Mouse (Mus musculus) heart, adult 11 months (tissue): ENCODE measurements around the gene Morc4.

Experiments
- DNase-seq: peaks from one replicate; pipeline ENCODE4 v3.0.0; 2022

Gene Morc4

DNA sequence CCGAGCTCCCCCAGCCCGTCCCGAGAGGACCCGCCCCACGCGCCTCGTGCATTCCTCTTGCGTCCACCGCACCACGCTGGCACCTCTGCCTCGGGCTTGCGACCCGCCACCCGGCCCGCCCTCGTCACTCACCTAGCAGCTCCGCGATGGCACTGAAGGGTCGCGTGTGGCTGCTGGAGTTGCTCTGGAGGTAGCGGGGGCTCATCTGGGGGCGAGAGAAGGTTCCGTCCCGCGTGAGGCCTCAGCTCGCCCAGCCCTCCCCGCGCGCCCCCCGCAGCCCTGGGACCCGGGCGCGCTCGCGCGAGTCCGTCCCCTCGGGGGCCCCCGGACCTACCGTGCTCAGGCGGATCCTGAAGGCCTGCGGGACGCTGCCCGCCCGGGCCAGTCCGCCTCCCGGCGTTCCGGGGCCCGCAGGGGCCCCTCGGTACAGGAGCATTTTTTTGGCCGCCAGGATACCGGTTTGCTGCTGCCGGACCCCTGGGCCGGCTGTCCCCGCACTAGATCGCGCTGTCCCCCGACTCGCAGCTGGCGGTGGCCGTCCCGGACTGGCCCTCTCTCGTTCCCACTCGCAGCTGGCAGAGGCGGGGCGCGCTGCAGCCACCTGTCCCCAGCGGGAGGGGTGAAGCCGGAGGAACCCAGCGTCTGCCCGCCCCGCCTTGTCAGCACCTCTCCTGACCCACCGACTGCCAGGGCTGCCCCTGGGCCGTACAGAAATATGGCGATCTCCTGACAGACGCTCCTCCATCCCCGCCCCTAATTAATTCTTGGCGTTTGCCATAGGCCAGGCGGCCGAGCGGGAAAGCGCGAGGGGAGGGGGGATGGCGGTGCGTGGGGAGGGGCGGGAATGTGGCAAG lies at the start of gene Morc4:
TSS of gene Morc4 (minus strand) at position 740 of the 854 bp plus-strand sequence.
- peak; percentile 98 for DNase-seq

DNA sequence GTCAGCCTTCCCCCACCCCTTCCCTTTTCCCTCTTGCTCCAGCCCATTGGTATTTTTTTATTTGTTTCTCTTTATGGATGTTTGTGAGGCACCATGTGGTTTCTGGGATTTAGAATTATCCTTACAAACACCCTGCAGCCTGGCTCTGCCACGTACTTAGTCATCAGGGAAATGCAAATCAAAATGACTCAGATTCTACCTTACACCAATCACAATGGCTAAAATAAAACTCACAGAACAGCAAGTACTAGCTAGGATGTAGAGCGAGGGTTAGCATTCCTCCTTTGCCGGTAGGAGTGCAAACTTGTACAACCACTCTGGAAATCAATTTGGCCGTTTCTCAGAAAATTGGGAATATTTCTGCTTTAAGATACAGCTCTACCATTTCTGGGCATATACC lies 49.1 kb upstream of the Morc4 start:
- no peak for DNase-seq

DNA sequence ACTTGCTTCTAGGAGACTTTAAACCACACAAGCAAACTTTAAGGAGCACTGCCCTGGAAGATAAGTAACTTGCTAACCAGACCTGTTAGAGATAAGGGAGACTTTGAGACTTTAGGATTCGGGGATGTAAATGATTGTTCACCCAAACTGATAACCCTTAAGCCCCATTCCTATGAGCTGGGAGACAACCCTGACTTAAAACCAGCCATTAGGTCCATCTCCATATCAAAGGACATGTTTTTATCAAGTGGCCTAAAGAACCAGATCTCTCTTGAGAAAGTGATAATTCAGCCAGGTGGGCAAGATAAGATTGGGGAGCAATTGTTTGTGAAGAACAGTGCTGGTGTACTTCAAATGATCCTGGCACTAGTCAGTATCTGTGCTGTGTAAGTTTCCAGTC lies 19.9 kb upstream of the Morc4 start:
- no peak for DNase-seq

DNA sequence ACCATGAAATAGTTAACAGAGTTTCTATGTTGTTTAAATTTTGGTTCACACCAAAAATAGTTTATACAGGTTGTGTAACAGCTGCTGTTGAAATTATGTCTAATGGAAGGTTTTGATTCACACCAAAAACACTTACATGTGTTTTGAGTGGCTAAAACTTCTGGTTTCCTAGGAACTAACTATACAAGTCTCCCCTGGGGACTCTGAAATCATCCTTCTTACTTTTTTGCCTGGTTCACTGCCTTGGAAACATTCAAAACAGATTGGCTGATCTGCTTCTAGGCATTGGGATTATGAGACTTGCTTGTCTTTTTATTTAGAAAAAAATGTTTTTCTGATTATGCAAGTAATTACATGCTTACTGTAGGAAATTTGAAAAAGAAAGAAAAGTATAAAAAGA lies 11.7 kb upstream of the Morc4 start:
- DNase-seq, result no peak

DNA sequence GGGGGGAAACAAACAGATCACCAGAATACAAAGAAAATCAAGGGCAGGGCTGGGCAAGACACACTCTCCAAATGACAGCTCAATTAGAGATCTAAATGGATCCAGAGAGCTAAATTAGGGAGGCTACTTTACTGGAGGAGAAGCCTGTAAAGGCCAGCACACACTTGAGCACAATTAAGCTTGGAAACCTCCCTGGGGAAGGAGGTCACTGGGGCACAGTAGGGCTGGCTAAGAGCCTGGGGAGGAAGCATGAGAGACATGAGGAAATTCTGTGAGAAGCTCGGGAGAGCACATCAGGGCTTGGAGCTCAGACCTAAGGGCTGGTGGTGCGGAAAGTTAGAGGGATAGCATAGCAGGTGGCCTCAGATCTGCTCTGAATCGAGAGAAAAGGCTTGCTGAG lies 6.5 kb upstream of the Morc4 start:
- DNase-seq, result peak; percentile 88

DNA sequence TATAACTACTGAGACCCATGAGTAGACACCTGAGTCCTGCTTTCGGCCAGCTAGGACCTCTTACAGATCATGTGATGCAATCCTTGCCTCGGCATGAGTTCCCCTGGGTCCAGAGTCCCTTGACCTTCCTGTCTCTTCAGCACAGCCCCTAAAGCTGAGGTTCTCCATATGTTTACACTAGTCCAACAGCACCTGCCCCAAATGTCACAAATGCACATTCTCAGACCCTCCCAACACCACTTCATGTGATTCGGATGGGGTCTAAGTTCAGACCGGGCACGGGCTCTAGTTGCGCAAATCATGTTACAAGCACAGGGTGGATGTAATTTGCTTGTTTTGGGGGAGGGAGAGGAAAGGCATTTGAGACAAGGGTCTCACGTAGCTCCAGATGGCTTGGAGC lies 5.6 kb upstream of the Morc4 start:
- DNase-seq, result no peak

DNA sequence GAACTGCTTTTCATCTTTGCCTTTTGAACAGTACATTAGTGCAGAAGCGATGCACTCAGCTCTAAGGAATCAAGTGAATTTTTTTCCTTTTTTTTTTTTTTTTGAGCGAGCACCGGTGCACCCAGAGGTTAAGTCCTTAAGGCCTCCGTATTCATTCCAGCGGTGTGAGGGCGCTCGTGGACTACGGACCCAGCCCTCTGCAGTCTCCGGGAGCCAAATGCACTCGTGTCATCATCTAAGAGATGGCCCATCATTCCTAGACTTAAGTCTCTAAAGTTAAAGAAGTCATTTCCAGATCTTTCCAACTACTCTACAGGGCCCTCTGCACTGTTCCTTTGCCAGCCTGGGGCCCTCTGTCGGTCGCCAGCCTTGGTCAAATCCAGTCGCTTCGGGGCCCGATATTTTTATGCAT lies 1.2 kb downstream of the Morc4 start:
- DNase-seq, result peak; percentile 88

DNA sequence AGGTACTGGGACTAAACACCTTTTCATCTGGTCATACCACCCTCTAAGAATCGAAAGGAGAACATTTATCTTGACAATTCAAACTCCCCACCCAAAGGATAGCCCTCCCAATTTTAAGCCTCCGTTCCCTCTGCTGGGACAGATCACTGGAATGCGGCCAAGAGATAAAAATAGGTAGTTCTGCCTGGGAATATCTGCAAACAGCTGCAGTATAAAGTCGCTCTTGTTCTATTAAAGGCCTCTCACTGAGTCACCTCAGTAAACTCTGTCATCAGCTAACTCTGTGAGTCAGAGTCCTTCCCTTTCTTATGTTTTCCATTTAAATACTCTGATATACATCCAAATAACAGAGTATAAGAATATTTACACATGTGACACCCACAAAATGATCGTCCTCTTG lies 12.1 kb downstream of the Morc4 start:
- no peak for DNase-seq

DNA sequence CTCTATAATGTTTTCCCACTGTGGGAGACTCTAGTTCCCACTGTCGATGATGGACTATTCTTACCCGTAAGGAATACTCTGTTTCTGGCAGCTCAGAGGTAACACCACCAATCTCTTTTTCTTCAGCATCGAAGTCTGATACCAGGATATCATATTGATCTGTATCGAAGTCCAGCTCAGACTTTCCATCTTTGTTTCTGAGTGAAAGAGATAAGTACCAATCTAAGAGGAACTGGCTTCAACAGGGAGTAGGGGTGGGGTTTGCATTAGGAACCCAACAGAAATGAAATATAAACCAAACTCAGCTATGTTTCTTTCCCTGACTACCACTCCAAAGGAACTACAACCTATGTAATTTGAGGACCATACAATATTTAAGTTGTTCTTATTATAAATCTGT lies 16.7 kb downstream of the Morc4 start:
- no peak for DNase-seq

DNA sequence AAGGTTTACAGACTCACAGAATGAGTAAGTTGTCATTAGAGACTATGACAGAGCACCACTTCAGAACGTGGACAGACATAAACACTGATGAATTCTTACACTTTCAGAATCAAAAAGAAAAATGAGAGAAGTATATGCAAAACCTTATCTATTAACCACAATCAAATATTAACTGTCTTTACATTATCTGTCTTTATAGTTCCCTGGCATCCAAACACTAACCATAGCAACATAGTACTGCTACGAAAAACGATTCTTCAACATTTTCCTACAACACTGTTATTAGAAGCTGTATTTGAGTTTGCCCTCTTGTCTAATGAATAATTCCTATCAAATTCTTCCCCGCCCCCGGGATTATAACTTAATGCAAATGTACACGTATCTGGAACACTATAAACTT lies 30.4 kb downstream of the Morc4 start:
- no peak for DNase-seq

DNA sequence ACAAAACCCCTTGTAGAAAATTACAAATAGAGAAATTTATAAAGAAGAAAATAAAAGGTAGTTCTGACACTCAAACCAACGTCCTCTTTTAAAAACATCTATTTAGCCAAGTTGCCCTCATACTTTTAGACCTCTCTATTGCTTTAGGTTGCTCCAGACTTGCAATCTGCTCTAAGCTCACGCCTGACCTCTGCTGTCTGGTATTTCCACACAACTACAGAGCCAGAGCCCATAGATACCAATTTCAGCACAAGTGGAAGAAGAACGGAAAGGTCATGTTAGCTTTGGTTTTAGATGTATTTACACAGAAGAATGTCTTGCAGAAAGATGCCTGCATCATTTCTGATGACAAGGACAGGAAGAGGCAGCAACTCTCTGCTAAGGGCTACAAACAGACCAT lies 32.4 kb downstream of the Morc4 start:
- DNase-seq, result no peak

DNA sequence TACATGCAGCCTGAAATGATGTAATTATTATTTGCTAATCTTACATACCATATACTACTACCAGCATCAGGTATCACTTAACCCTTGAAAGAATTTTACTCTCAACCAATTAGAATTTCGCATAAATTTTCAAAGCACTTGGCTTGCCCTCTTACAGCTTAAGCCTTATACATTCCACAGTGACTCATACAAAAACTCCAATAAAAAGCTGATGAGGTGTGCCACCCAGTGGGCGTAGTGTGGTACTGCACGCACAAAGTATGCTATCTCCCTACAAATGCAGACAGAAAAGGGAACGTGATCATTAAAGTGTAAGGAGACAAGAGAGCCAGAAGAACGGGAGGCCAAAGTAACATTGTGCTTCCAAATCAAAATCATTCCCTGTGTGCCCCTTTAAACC lies 39.0 kb downstream of the Morc4 start:
- no peak for DNase-seq

DNA sequence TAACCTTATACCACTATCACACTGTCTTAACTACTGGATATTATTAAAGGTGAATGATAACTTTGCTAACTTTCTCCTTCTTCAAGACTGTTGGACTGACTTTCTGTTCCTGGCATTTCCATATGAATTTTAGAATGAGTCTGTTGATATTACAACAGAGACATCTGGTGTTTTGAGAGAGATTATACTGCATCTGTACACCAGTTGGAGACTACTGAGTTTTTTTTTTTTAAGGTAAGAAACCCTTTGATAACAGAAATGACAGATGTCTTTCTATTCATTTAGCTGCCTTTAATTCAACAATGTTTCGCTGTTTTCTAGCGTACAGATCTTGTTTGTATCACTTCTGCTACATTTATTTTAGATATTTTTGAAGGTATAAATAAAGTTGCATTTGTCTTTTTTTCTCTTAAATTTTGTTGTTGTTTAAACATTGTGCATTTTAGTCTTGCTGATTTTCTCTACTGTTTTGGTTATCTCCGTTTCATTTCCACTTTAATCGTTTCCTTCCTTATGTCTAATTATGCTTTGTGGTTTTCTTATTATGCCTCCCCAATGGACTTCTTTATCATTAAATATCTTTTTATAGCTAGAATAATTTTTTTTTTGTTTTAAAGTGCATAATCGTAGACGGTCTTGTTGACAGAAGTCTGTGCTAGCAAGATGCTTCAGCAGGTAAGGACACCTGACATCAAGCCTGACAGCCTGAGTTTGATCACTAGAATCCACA lies 42.9 kb downstream of the Morc4 start:
- no peak for DNase-seq

DNA sequence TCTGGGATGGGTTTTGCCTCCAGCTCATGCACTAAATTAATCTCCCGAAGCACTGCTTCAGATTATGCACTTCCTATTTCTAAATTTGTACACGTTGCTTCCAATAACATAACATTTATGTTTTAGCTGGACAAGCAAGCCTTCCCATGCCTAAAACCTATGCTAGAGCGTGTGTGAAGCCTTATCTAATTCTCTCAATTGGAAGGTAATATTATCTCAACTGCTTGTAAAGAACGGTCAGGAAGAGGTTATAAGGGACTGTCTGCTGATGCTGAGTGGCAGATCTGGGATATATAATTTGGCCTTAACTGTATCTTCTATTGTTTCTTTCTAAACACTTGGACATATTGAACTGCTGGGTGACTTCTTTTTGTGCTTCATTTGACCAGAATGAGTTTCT lies 44.6 kb downstream of the Morc4 start:
- no peak for DNase-seq

DNA sequence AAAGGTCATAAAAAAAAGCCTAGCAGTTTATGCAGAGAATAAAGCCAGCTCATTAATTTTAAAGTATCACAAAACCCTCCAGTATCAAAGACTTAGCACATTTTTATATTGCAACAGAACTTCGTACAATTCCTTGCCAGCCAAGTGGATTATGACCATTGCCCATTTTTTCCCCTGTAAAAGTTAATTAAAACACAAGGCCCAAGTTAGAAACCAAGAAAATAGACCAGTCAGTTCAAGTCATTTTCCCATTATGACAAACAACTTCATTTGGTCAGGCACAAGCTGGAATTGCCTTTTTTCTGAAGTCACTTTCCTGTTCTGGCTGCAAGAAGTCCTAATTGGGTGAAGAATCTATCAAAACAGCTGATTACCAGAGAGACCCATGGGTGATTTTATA lies 46.1 kb downstream of the Morc4 start:
- no peak for DNase-seq

DNA sequence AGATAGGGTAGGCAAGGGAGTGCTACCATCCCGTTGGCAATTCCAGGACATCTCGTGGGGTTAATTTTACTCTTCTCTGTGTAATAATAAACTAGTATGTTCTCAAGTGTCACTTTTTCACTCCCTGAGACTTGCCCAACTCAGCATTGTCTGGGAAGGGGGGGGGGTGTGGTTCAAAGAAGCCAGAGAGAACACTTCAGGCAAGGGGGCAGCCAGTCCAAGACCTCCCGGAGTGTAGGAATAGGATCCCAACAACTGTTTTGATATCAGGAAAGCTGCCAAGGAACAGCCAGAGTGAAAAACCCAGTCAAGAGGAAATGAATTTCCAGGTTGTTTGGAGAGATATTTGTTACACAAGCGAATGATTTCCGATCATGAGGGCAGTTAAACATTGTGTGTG lies 56.3 kb downstream of the Morc4 start:
- no peak for DNase-seq

DNA sequence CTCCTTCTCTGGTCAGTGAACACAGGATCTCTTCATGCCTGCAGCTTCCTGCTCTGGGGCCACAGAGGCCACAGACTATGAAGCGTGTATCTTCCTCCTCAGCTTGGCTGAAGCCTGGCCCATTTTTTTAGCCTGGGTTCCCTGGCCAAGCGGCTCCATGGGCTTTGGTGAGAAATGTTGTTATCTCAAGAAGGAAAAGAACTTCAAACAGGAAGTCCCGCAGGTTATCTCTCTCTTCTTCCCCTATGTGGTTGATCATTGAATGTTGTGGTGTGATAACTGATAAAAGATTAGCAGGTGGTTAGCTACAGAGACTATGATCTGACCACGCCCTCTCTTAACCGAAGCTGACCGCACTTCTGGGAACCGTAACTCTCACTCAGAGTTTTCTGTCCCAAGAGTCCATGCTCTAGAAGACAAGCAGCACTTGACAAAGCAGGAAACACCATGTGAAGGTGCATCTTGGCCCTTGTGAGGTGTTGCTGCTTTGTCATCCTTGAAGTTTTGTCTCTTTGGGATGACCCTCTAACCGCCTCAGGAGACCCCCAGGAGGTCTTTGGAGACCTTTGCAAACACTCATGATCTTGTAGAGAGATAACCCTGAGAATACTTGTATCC lies 57.4 kb downstream of the Morc4 start:
- no peak for DNase-seq

DNA sequence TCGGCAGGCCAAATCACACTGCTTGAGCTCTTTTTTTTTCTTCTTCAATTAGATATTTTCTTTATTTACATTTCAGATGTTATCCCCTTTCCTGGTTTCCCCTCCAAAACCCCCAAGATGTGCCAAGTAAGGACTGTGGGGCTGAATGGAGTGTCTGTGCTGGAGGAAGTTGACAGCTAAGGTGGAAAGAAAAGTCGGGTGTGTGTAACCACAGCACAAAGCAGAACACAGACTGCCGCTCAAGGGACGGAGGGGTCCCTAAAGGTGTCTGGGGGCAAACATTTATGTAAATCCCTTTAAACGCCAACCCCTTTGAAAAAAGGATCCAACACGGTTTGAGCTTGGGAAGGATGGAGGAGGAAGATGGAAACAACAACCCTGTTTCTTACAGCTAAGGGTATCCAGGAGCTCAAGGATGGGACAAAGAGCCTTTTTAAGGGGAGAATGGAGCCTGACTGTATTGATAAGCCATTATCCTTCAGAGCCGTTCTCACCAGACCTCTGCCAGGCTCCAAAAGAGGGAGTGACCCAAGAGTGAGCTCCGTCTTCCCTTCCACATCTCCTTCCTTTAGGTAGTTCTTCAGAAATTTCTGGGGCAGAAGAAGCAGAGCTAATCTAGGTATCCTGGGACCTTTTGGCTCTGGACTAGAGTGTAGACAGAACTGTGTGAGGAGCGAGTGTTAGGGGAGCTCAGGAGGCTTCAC lies 58.0 kb downstream of the Morc4 start:
- DNase-seq, result no peak

DNA sequence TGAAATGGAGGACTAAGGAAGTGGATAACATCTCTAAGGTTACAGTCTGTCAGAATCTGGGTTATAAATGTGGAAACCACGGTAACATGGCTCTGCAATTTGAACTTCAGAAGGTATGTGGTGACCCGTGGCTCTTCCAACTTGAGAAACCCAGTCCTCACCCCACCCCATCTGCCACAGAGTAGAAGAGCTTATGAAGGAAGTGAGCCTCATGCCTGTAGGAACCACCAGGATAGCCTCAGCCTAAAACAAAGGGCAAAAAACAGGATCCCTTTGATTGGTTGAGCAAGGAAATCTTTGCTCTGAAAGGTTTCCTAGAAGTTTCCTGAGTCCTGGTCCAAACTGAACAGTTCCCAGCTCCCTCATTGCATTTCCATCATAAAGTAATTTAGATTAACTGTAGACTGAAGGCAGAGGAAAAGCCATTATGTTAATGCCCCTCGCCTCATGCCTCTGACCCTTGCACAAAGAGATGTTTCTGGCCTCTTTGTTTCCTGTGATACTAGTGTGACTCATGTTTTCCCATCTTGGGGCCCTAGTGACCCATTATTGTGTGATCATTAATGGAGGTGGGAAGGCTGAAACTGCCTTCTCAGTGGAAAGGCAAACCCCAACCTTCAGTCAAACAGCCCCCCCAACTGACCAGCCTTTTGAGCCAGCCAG lies 58.7 kb downstream of the Morc4 start:
- DNase-seq, result no peak

DNA sequence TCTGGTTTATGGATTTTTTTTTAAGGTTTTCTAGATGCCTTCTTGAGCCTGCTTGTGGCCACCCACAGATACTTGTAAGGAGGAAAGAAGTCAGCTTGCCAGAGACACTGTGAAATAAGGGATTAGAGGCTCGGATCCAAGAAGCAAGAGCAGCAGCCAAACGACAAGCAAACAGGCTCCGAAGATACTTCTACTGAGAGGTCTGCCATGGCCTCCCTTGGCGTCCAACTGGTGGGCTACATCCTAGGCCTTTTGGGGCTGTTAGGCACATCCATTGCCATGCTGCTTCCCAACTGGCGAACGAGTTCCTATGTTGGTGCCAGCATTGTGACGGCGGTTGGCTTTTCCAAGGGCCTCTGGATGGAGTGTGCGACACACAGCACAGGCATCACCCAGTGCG lies 63.0 kb downstream of the Morc4 start:
- DNase-seq, result peak; percentile 85

DNA sequence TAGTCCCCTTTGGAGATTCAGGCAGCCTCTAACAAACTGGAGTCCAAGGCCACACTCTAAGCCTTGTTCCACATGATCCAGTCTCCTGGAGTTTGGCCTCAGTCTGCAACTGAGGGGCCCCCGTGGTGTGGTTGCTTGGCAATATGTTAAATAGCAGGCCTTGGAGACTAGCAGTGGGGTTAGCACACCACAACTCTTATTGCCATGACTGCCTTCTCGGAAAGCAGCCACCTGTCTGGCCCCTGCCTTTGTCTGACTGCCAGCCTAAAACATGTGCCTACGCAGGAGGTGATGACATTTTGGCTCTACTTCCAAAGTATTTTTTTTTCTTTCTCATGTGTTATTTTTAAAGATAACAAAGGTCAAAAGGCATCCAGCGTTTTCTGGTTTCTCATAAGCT lies 63.4 kb downstream of the Morc4 start:
- DNase-seq, result no peak

DNA sequence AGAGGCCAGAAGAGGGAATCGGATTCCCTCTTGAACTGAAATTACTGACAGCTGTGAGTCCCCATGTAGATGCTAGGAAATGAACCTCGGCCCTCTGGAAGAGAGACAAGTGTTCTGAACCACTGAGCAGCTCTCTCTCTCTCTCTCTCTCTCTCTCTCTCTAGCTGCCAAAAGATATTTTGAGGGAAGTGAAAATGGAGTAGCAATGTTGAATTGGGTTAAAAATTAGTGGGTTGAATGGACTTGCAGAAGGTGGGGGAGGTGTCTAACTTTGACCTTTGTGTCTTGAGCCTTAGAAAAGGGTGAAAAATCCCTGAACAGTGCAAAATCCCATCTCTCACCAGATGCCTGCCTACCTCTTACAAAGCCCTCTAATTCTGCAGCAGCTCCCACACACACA lies 64.1 kb downstream of the Morc4 start:
- DNase-seq, result no peak

DNA sequence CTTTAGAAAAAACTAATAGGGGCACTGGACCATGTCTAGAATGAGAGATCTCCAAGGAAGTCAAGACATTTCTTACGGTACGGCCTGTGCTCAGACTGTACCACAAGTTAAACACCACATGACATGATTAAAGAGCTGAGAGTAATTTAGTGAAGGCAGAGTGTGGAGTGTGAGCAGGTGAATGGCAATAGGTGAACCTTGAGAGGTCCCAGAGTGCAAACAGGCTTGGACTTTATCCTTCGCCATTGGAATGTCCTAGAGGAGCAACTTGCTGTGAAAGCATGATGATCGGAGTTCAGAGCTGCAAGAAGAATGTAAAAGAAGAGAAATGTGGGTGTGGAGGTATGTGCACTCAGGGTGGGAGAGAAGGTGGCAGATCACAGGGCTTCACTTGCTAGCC lies 65.6 kb downstream of the Morc4 start:
- no peak for DNase-seq
